Mouse (Mus musculus) ovary, postnatal 10 days (tissue): ENCODE measurements at regions not wholly inside any gene's neighbourhood (a gene's known extent, or its start where the extent isn't known, plus 50 kb on each side); places are given as distances from the start of the nearest gene placed in this dataset.

Source experiments
- DNase-seq: peaks from one replicate; pipeline ENCODE4 v3.0.0; 2022; ENCODE audit warnings: low spot score

- DNase-seq: no peak
These were observed 93.7 kb upstream of the Dlx2 start for GRCm38 (mm10) chr2:71640251-71640650.

DNA sequence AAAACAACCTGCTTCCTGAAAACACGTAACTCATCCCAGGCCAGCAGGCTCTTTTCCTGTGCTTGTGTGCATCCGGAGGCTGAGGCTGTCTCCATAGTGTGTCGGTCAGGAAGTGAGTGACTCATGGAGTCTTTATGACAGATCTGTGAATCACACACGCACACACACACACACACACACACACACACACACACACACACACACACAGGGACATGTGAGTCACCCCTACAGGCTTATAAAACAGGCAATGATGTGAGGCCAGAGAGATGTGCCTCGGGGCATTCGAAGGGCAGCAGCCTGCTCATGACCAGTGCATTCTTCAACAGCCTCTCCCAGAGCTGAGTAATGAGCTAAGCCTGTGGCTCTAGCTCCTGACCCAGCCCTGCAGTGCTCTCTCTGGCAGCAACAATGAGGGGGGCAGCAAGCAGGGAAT lies 97.5 kb upstream of the Dlx2 start:
- no peak for DNase-seq

DNA sequence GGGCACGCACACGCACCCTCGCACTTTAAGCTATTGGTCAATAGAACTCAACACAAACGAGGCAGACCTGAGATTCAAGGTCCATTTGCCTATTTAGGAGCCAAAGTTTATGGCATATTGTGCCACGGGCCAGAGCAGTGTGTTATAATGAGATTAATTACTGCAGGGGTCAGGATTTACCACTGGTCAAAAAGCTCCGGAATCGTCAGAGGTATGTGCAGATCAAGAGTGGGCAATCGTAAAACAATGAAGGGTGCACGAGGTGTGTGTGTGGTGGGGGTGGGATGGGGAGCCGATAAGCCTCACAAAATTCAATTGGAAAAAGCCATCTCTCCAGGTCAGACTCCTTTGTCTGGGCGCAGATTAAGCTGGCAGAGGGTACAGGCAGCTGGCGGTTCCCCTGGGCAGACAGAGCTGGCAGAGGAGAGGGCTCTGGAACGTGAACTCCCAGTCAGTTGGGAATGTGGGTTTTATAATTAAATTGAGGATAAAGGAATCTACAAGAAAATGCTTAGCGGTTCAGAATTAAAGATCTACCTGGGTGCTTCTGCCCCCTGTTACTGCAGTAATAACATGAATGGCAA lies 97.4 kb upstream of the Itga6 start:
- DNase-seq: no peak

DNA sequence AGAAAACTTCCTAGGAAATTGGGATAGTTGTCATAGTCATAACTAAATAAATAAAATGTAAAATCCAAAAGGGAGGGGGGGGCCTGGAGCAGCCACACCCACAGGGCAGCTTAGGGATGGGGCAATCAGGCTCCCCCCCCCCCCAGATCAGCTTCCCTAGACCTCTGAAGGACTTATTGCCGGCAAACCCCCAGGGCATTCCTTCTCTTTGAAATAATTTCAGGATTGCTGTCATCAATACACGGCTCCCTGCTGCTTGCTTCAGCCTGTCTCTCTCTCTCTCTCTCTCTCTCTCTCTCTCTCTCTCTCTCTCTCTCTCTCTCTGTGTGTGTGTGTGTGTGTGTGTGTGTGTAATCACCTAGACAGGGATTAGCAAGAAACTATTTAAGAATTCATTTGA lies 93.8 kb upstream of the Itga6 start:
- no peak for DNase-seq

GRCm38 (mm10) chr2:71652261-71652801 lies 93.1 kb upstream of the Itga6 start:
- DNase-seq: no peak

GRCm38 (mm10) chr2:71654817-71655503 lies 90.5 kb upstream of the Itga6 start:
- DNase-seq: no peak

DNA sequence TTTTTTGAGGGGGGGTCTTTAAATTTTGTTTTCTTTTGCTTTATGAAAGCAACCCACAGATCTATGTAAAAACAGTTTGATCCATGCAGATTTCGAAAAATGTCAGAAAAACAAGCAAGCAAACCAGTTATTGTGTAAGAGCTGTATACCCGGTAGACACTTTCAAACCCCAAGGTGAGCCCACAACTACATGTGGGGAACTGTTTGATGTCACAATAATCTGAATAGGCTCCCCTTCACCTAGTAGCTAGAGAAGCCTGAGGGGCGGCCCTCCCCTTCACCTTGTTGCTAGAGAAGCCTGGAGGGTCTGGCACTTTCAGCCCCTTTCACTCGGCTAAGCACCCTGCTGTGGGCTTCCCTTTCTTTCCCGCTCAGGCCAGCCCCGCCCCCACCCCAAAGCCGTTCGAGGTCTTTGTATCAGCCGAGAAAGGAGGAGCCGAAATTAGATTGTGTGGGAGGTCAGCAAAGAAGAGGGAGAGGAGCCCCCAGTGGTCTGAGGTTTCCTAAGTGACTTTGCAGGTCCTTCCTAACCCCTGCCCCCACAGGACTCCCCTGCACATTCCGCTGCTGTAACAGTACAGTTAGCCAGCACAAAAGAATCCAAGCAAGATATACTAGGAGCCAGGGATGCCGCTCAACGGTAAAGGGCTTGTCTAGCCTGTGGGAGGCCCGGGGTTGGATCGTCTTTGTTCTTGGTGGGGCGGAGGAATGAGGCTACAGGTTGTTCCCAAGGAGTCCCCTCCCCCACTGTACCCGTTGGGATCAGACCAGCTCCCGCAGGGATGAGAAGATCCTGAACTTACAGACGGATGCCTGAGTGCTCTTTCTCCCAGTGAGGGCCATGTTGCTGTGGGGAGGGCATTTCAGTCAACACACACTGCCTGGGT lies 89.7 kb upstream of the Itga6 start:
- DNase-seq: no peak

- no peak for DNase-seq
These were observed 88.7 kb upstream of the Itga6 start for GRCm38 (mm10) chr2:71656611-71657244.

DNA sequence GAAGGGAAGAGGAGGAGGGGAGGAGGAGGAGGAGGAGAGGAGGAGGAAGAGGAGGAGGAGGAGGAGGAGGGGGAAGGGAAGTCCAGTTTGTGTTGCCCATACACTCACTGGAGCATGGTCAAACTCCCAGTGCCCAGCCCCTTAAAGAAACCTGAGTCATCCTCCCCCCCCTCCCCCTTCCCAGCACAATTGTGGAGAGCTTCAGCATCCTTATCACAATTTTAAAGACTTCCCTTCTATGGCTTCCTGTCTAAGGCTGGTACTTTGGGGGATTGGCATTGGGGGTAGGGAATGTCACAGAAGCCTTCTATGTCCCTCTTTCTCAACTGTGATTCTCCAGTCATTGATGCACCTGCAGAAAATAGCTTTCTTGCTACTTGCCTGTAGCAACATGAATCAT lies 84.0 kb upstream of the Itga6 start:
- no peak for DNase-seq

DNA sequence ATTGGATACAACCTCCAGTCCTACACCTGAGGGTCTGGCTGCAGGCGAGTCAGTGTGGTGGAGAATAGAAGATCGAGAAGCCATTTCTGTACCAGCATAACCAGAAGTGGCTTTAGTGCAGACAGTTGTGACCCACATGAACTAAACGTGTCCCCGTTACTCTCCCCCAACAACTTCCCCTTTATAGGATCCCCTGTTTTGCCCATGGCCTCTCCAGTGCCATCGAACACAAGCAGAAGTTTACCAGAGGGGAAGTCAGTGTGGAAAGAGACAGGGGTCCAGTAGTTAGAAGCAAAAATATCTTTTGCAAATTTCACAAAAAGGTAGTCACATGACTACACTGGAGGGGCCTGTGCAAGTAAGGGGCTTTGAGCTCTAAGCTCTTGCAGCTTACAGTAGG lies 83.4 kb upstream of the Itga6 start:
- DNase-seq: no peak

GRCm38 (mm10) chr2:71663453-71663852 lies 82.0 kb upstream of the Itga6 start:
- no peak for DNase-seq

DNA sequence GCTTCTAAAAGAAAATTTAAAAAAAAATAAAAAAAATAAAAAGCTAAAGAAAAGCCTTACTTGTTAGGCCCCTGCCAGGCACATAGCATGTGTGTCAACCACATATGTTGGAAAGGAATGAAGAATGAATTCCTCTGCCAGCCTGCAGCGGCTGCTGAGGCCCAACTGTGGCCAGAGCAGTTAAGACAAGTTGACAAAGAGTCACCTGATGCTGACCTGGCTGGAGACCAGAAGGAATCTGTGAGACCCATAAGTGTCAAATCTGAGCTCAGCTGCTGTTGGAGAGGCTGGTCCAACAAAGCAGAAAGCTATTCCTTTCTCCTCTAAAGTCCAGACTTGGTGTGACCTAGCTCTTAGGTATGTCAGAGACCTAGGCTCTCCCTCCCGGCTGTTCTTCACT lies 78.5 kb upstream of the Itga6 start:
- no peak for DNase-seq

DNA sequence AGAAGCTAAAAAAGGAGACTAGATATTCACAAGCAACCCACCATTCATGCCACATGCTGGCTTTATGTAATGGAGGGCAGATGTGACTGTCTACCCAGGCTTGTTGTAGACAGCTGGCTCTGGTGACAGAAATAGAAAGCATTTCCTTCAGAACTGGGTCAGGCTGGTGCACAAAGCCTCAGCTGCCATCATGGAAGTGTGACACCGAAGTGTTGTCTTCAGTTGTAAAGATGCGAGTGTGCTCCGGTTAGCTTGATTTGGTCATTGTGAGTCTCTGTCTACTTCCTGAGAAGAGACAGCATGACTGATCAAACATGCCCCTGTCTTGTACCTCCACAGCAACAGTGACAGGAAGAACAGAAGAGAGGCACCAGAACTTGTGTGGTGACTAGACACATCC lies 77.7 kb upstream of the Itga6 start:
- no peak for DNase-seq

DNA sequence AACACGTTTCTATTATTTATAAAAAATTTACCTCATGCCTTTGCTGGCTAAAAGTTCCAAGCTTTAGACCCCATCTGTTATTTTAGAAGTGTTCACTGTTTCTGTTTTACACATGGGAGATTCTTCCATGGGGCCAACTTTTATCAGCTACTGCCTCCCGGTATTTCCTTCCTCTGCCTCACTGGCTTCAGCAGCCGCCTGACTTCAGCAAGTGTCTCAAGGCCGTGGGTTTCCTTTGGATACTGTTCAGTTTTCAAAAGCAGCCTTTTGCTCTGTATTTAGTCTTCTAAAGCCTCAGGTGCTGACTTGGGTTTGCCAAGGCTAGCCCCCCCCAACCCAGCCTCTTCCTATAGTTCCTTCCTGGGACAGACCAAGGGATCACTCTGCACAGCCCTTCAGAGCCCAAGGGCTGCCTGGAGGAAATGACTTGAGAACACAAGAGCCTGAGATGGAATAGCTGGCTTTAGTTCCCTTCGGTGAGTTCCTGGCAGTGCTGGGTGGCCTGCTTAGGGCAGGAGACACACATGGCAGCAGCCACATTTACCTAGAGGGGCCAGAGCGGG lies 75.1 kb upstream of the Itga6 start:
- DNase-seq: no peak

GRCm38 (mm10) chr2:71670882-71671281 lies 74.5 kb upstream of the Itga6 start:
- DNase-seq: no peak

- DNase-seq: no peak
These were observed 72.1 kb upstream of the Itga6 start for GRCm38 (mm10) chr2:71673087-71673920.

GRCm38 (mm10) chr2:71680746-71681145 lies 64.7 kb upstream of the Itga6 start:
- no peak for DNase-seq

DNA sequence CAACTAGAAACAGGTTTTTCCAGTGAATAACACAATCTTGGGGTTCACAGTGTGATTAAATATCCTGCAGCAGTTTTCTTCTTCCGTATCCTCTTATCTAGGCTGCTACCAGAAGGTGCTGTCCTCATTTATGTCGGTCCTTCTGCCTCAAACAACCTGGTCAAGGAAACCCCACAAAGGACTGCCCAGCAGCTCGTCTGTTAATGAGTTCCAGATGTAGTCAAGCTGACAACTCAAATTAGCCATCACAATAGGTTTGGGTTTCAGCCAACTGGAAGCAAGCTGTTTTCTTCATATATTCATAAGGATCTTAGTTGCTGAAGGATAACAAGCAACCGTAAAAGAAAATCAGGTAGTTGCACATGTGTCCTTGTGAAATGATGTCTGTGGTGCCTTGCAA lies 64.3 kb upstream of the Itga6 start:
- no peak for DNase-seq

DNA sequence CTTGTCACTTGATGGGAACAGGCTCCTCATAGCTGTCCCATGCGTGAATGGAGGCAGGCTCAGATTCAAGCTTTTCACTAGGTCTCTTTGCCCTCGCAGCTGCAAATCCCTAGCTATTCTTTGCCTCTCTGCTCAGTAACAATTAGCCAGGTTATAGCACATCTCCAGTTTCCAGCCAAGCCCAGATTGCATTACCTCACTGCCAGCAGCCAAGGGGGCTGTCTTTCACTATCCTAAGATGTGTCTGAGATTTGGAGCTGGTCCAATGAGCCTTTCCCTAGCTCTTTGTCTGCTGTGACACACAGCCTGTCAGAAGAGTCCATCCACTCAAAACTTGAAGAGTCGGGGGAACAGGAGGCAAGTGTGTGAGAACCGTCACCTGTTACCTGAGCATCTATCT lies 62.0 kb upstream of the Itga6 start:
- no peak for DNase-seq

DNA sequence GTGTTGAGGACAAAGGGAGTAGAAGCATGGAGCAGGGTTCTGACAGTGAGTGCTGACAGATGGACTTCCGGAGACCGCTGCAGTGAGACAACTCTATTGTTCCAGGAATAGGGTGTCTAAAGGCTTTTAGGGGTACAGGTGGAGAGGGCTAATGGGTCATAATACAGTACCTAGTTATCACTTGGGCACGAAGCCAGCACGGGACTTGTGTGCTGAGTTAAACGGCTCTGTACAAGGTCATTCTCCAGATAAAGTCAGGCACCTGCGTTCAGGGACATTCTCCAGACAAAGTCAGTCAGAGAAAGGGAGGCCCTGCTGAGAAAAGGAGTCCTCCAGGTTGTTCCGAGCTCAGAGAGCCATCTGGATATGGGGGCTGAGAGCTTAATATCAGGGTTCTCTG lies 60.2 kb upstream of the Itga6 start:
- DNase-seq: no peak

GRCm38 (mm10) chr2:71689041-71689440 lies 56.4 kb upstream of the Itga6 start:
- DNase-seq: no peak
